Mouse (Mus musculus): ENCODE results near the gene Col17a1.

Col17a1 gene

DNA sequence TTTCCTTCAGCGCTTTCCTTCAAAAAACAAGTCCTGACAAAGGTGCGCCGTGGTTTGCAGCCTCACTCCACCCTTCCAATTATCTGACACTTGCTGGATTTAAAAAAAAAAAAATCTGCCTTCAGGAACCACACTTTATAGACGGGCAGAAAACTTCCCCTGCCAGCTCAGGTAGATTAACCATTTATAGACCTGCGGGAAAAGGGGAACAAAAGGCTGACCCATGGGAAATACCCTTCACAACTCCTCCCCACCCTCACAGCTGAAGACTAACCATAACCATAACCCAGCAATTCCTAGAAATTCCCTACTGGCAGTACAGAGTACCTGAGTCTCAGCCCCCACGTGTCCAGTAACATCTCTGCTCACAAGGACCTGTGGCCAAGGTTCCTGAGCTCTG, at the start of gene Col17a1:
TSS of gene Col17a1 (minus strand) at position 101 of the 400 bp plus-strand sequence.
- no peak for DNase-seq (ENCODE audit: low spot score in 2 of 2)

DNA sequence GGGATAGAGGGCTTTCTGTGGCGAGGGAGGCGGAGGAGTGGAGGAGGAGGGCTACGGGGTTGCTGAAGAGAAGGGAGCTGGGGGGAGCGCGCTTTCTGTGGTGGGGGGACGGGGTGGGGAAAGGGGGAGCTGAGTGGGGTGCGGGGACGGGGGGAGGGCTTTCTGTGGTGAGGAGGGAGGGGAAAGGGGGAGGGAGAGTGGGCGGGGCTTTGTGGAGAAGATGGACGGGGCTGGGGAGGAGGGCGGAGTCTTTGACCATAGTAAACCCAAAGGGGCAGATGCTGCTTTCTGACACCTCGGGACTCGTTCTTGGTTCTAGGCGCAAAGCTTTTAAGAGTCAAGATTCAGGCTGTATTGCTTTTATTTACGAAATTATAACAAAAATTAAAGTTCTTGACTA, 40.0 kb upstream of the Col17a1 start:
- peak; percentile 77 to 89 for DNase-seq (ENCODE audit: low spot score in 2 of 2)

DNA sequence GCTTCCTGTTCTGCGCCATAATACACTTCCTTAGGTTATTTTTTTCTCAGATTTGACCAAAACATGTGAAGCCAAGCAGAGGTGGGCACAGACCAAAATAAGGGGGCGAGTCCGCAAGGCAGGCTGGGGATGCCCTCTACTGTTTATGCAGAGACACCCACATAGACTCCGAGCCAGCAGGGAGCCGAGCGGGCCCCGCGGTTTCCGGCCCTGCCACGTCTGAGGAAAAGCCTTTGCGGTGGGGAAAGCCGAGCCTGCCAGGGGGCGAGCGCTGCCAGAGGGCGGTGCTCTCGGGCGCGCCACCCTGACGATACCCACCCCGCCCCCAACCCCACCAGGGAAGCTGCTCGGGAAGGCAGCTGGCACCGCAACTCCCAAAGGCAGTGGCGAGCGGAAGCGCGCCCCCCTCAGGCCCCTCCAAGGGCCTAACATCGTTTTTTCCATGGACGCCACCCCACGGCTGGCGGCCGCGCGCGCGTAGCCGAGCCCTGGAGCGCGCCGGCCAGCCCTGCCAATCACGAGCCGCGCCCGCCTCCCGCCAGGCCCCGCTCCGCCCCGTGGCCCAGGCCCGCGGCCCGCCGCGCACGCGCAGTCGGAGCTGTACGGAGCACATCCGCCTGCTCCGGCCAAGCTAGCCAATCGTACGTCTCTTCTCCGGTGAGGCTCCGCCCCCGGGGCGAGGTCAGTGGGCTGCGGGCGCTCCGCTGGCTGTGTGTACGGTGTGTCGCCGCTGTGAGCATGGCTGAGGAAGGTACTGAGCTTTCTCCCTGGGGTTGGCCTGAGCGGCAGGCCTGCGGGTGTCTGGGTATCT, 39.4 kb upstream of the Col17a1 start, which contains the start of gene Sfr1:
TSS of gene Sfr1 (plus strand) at position 612 of the 811 bp plus-strand sequence.
- peak; percentile 99 to 100 for DNase-seq (ENCODE audit: low spot score in 2 of 2)

DNA sequence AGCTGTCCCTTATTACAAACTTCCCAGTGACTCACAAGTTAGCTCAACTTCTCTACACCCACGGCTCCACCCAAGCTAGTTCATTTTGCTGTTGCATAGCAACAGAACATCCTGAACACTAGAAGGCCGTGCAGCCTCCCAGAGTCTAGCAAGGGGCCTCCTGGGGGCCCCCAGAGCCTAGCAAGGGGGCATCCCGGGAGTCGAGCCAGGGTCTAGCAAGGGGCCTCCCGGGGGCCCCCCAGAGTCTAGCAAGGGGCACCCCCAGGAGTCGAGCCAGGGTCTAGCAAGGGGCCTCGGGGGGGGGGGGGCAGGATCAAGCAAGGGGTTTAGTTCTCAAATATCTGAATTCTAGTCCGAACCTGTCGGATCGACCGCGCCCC, 38.8 kb upstream of the Col17a1 start:
- DNase-seq (ENCODE audit: low spot score in 2 of 2) = peak; percentile 57 to 74

DNA sequence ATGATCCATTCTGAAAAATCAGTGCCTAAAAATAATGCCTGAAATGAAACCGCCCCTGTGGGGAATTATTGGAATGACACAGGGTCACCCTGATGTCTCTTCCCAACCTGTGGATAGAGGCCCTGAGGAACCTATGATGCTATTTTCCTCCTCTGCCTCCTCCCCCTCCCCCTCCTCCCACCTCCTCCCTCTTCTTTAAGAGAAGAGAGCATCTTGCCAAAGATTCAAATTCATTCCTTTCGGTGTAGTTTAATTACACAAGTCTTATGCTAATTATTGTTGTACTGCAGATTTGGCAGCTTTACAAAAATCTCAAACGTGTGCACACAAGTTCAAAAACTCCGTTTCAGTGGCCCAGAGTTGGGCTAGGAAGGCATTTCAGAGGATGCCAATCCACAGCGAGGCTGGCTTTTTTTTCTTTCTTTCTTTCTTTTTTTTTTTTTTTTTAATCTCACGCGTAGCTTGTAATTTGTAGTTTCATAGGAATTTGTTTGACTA, 33.8 kb upstream of the Col17a1 start:
- no peak for DNase-seq (ENCODE audit: low spot score in 2 of 2)

DNA sequence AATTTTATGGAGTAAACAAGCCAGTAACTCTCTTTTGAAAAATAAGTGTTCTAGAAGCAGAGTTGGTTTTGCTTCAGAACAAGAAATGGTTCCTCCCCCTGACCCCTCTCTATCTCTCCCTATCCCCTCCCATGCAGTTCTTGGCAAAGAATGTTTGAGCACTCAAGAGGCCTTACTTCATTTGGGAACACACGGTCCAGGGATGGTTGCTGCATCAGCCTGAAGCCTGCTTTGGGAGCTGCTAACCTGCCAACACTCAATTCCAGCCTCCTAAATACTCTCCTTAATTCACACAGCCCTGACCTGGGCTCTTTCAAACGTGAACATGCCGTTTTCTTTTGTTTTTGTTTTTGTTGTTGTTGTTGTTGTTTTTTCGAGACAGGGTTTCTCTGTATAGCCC, 33.0 kb upstream of the Col17a1 start:
- DNase-seq (ENCODE audit: low spot score in 2 of 2) = no peak

DNA sequence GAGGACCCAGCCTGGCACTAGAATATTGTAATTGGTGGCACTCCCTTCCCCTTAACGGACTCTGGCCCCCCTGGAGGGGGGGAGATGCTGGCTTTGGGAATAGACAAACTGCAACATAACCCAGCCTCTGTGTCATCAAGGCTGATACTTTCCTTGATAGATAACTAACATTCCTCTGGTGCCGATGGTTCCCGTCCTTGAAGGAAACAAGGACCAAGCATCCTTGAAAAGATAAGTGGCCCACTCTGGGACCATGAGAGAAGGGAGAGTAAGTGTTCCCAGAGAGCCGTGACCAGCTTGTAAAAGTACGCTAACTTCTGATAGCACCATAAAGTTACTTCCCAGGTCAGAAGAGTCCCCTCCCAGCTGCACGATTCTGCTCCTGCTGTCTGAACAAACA, 30.6 kb upstream of the Col17a1 start:
- no peak for DNase-seq (ENCODE audit: low spot score in 2 of 2)

DNA sequence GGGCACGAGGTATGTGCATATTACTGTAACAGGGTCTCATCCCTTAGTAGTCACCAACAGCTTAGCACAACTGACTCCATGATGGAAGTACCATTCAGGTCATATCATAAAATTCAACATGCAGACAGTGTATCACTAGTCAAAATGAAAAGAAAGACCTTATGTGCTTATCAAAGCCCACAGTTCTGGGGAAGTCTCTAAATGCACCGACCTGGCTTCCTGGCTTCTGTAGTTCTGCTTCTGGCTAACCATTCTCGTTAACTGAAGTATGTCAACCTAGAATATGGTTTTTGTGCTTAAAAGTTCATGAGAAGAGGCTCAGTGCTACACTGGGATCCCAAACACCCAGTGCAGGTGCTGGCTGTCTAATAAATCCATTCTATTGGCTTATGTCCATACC, 27.3 kb upstream of the Col17a1 start:
- no peak for DNase-seq (ENCODE audit: low spot score in 2 of 2)

DNA sequence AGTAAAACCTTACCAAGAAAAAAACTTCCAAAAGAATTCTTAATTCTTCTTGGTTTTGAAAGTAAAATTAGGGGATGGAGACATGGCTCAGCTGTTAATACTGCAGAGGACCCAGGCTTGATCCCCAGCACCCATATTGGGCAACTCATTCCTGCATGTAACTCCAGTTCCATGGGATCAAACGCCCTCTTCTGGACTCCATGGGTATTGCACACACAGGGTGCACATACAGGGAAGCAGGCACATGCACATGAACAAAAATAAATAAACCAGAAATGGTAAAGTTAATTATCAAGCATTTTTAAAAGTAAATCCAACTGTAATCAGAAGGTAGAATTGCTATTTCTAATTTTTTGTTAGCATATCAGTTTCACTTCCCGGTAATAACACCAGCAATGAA, 24.2 kb upstream of the Col17a1 start:
- no peak for DNase-seq (ENCODE audit: low spot score in 2 of 2)

DNA sequence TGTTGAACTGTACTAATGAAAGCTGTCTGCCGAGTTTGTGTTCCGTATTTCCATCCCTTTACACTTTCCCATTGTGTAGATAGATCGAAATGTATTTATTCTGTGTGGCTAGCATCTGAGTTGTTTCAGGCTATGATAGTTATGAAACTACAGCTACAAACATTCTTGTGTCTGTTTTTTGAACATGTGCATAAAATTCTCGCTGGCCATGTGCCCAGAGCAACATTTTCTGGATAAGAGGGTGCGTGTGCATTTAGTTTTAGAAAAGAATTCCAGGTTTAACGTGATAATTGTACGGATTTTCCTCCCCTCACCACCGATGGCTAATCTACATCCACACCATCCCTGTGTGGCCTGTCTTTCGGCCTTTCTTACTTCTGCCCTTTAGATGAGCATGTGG, 21.6 kb upstream of the Col17a1 start:
- no peak for DNase-seq (ENCODE audit: low spot score in 2 of 2)

DNA sequence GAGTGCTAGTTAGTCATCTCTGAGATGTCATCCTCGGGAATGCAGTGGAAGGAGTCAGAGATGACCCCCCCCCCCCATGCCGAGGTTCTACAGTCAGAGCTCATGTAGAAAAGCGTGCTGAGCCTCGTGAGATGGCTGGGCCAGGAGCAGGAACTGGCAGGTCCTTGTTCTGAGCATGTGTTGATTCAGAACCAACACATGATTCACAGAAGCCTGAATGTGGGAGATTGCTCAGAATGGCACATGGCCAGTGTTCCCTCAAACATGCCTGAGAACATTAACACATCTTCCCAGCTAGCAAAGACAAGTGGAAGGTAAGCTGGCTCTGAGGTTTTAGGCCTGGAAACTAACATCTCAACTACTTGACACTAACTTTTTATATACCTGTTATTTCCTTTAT, 18.5 kb upstream of the Col17a1 start:
- DNase-seq (ENCODE audit: low spot score in 2 of 2) = no peak

DNA sequence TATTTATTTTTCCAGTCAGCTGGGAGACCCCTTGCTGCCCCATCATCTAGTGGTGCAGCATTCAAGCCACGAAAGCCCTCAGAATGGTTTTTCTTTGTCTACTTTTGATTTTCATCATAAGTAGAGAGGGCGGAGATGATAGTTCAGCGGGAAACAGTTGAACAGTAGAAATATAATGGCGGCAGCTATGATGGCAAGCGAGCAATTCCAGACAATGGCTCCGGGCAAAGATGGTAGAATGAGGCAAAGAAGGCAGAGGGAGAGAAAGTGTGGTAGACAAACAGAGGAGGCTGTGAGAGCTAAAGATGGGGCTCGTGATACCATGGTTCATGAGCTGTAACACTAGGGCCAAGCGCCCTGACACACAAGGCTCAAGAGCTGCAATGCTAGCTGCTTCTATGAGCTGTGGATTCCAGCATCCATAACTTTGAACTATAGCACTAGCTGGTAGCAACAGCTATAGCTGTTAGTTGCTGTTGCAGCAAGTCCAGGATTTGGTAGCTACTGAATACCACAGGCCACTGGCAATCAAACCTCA, 13.9 kb upstream of the Col17a1 start:
- DNase-seq (ENCODE audit: low spot score in 2 of 2) = no peak

DNA sequence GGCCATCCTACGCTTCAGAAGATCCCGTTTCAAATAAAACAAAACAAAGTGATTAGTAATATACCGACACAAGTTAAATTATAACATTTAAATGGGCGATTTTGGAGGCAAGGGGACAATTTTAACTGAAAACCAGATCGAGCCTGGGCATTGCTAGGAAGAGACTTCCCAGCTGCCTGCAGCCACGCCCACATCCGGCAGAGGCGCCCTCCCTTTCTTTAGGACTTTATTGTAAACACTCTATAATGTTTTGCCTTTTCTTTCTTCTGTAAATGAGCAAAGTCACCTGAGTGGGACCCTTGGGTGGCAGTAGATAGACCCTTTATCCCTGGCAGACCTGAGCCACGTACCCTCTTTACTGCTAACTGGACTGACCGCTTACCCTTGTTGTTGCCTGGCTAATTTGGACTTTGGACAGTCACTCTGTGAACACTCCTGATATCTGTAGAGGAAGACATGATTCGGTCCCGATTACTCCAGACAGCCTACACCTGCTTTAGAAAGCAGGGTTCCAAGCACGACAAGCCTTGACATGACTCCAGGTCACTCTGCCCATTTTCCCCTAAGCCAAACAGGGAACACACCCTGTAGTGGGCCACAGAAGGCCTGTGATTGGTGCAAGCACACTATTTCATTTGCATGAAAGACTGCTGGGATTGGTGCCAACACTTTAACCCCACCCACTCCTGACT, 13.3 kb upstream of the Col17a1 start:
- no peak for DNase-seq (ENCODE audit: low spot score in 2 of 2)

DNA sequence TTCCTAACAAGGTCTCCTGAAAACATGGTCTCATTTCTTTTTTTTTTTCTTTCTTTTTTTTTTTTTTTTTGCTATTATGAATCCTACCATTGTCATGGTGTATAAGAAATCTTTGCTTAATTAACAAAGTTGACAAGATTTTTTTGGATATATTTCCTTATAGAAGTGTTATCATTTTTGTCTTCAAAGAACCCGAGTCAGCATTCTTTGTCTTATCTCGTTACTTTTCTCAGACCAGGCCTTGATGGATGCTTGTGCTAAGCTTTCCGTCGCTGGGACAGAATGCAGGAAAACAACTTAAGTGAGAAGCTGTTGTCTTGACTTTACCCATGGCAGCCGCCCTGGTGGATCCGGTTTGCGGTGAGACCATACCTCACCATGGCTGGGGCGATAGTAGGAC, 8.6 kb upstream of the Col17a1 start:
- DNase-seq (ENCODE audit: low spot score in 2 of 2) = no peak

DNA sequence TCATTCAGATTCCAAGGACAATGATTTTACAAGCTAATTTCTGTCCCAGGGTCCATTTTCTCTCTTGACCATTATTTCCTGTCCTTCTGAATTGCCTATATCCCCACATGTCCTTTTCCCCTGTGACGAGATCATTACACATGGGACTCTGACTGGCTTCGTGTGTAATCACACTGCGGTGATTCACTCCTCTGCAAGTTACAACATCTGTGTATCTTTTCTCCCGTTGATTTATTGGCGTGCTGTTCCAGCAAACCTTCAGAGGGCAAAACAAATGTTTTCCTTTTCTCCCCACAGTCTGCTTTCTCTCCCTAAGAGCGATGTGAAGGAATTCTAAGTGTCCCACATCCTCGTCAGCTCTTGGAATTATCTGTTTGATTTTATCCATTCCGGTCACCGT, 7.8 kb upstream of the Col17a1 start:
- no peak for DNase-seq (ENCODE audit: low spot score in 2 of 2)

DNA sequence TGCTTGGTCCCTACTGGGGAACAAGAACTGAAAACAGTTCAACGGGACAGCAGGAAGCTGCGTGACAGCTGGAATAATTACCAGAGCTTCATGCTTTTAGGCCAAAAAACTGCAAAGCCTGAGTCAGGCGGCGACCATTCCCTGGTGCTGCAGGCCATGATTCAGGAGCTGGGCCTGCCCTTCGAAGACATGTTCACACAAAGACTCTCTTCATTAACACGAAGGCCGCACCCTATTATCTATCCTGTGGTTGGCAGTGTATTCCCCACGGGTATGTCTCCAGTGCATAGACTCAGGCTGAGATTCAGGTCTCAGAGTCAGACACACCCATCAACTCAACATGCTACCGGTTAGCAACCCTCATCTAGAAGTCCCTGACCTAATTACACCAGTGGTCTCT, 6.4 kb upstream of the Col17a1 start:
- no peak for DNase-seq (ENCODE audit: low spot score in 2 of 2)

DNA sequence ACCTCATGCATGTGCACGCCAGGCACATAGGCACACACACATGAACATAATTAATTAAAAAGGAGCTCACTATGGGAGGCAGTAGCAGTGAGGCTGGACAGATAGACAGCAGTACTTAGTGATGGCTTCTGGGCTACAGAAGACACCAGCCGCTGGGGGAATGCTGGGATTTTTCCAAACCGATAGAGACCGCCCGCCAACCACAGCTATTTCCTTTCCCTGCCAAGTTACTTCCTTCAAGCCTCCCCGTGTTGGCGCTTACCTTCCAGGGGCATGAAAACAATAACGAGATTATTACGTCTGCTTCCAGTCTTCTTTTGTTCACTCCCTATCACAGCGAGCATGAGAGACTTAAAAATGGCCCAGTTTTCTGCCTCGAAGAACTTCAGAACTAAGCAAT, 5.2 kb upstream of the Col17a1 start:
- no peak for DNase-seq (ENCODE audit: low spot score in 2 of 2)

DNA sequence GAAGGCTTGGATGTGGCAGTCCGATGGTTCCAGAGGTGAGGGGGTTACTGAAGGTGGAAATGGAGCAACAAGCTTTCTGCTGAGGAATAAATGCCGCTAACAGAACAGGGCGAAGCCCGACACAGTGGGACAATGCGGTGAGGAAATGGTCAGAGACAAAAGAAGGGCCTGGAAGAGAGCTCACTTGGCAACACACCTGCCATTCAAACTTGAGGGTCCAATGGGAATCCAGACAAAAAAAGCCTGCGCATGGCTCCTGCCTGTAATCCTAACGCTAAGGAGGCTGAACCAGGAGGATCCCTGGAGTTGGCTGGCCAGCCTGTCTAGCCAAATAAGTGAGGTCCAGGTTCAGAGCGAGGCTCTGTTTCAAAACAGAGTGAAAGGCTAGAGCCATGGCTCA, 4.5 kb upstream of the Col17a1 start:
- no peak for DNase-seq (ENCODE audit: low spot score in 2 of 2)

DNA sequence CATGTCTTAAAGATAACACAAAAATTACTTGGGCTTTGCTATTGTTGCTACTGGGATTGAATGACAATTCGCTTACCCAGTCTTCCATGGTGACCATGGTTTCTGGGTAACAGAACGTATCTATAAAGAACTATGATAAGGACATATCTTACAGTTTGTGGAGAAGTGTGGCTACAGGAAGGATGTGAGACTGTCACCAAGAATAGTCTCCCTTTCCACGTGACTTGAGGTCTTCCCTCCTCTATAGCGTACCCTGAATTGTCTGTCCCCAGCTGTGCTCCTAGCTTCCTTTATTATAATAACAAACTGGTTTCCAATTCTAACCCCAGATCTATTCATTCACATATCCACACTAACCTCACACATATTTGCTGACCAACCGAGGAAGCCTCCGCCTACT, 3.8 kb upstream of the Col17a1 start:
- no peak for DNase-seq (ENCODE audit: low spot score in 2 of 2)

DNA sequence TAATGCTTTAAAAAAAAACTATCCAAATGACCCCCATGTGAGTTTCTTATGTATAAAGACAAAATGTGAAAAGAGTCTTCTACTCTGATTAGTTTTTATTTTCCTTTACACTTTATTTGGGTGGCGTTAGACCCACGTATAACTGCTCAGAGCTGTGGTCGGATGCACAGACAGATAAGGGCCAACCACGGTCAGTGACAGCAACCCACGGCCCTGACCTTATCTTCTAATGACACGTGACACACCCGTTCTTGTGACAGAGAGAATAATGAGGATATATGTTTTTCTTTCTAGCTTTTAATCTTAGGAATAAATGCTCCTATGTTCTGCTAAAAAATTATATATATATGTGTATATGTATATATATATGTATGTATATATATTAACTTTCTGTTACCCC, 2.3 kb downstream of the Col17a1 start:
- DNase-seq (ENCODE audit: low spot score in 2 of 2) = no peak

DNA sequence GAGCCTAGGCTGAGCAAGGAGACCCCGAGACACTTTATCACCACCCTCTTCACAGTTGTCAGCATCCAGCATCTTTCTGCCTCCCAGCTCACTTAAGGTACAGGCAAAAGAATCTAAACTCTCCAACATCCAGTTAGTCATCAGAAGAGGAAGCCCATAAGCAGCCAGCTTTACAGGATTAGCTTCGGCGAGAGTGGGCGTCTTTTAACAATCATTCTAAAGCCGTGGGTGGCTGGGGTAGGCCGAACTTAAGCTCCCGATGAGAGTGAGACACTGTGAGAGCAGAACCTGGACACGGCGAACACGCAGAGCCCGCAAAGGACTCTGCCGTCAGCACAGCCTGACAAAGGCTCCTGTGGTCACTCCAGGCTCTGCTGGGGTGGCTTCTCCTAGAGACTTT, 13.2 kb downstream of the Col17a1 start:
- no peak for DNase-seq (ENCODE audit: low spot score in 2 of 2)

DNA sequence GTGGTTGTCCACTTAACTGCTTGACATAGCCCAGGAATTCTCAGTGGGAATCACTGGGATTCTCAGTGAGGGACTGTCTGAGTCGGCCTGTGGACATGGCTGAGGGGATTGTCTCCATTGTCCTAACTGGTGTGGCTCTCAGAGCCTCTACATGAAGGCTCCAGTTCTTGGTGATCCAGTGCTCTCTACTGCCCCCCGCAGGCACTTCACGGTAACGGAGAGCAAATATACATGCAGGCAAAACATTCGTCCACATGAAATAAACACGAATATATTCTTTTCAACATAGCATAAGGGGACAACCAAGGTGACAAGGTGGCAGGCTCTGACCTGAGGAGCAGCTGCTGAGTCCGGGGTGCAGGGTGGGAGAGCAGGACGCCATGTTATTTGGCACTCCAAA, 17.5 kb downstream of the Col17a1 start:
- DNase-seq (ENCODE audit: low spot score in 2 of 2) = peak; percentile 38 to 78

DNA sequence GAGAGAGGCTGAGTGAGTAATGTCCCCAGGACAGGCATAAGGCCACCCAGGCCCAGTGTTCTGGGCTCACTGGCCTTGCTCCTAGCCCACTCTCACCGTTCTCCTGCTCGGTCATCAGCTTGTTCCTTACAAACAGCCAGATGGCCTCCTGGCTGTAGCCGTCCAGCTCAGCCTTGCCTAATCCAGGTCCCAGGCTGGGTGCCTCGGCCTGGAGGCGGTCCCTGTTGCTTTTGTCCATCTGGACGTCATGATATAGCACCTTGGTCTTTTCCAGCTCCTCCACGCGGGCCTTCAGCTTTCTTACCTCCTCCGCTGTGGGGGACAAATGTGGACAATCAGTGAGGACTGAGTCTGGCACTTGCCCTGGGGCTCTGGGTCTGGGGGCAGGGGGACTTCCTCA, 23.5 kb downstream of the Col17a1 start:
- no peak for DNase-seq (ENCODE audit: low spot score in 2 of 2)
